Mouse (Mus musculus): Measurements from ENCODE around the gene Gm11437. TPM values are rescaled to one million over a fixed set of nuclear protein-coding genes. Genes with fewer than 3 reads are reported as not detected.

The Gm11437 gene
- polyA plus RNA-seq, 1 experiment = not detected

GRCm38 (mm10) chr11:84179954-84180598, 12.8 kb upstream of the Gm11437 start:
- TF ChIP-seq POLR2A (IDR thresholded peaks at IDR 0.05; ENCODE audit: low read depth, low read length) = peak; percentile 64; the same call in 1 of the 2 replicates
- TF ChIP-seq CTCF (IDR thresholded peaks at IDR 0.05; ENCODE audit: borderline replicate concordance, insufficient read depth, low read length) = no peak
- H3K4me3 ChIP-seq (ENCODE audit: insufficient read depth, low read length) = peak overlapping the region; percentile 98
- H3K4me1 ChIP-seq (ENCODE audit: control insufficient read depth, insufficient read depth, low read length) = peaks cover 7% of the 10 kb centered on the region; the same call in 1 of the 2 replicates
- peak overlapping the region; percentile 60 for H3K27ac ChIP-seq (ENCODE audit: insufficient read depth, low read length)

GRCm38 (mm10) chr11:84179226-84179953, 12.1 kb upstream of the Gm11437 start:
- H3K4me3 ChIP-seq (ENCODE audit: insufficient read depth, low read length) = peak overlapping the region; percentile 98
- H3K27ac ChIP-seq (ENCODE audit: insufficient read depth, low read length) = peak overlapping the region; percentile 60
- no peak for TF ChIP-seq CTCF (IDR thresholded peaks at IDR 0.05; ENCODE audit: borderline replicate concordance, insufficient read depth, low read length)
- peak; percentile 76; the same call in 1 of the 2 replicates for TF ChIP-seq POLR2A (IDR thresholded peaks at IDR 0.05; ENCODE audit: low read depth, low read length)
- peaks cover 7% of the 10 kb centered on the region; the same call in 1 of the 2 replicates for H3K4me1 ChIP-seq (ENCODE audit: control insufficient read depth, insufficient read depth, low read length)

GRCm38 (mm10) chr11:84178571-84178970, 11.3 kb upstream of the Gm11437 start:
- H3K27ac ChIP-seq (ENCODE audit: insufficient read depth, low read length) = no peak overlapping the region
- H3K4me1 ChIP-seq (ENCODE audit: control insufficient read depth, insufficient read depth, low read length) = peaks cover 7% of the 10 kb centered on the region; the same call in 1 of the 2 replicates
- TF ChIP-seq POLR2A (IDR thresholded peaks at IDR 0.05; ENCODE audit: low read depth, low read length) = no peak
- no peak for TF ChIP-seq CTCF (IDR thresholded peaks at IDR 0.05; ENCODE audit: borderline replicate concordance, insufficient read depth, low read length)
- no peak overlapping the region for H3K4me3 ChIP-seq (ENCODE audit: insufficient read depth, low read length)

- Histone ChIP-seq H3K4me1 (ENCODE audit: control insufficient read depth, insufficient read depth, low read length) (no peaks in the 10 kb centered on the region), H3K27ac (ENCODE audit: insufficient read depth, low read length) (no peak overlapping the region), H3K4me3 (ENCODE audit: insufficient read depth, low read length) (no peak overlapping the region)
- TF ChIP-seq POLR2A (IDR thresholded peaks at IDR 0.05; ENCODE audit: low read depth, low read length) = no peak
- no peak for TF ChIP-seq CTCF (IDR thresholded peaks at IDR 0.05; ENCODE audit: borderline replicate concordance, insufficient read depth, low read length)
Measured at GRCm38 (mm10) chr11:84172539-84173435, 5.5 kb upstream of the Gm11437 start.

GRCm38 (mm10) chr11:84168701-84169288, 1.5 kb upstream of the Gm11437 start:
- Histone ChIP-seq H3K4me1 (ENCODE audit: control insufficient read depth, insufficient read depth, low read length) (no peaks in the 10 kb centered on the region), H3K4me3 (ENCODE audit: insufficient read depth, low read length) (no peak overlapping the region)
- peak; percentile 24; the same call in 1 of the 2 replicates for TF ChIP-seq CTCF (IDR thresholded peaks at IDR 0.05; ENCODE audit: borderline replicate concordance, insufficient read depth, low read length)
- no peak for TF ChIP-seq POLR2A (IDR thresholded peaks at IDR 0.05; ENCODE audit: low read depth, low read length)

GRCm38 (mm10) chr11:84164561-84164960, 2.7 kb downstream of the Gm11437 start:
- Histone ChIP-seq H3K4me1 (ENCODE audit: control insufficient read depth, insufficient read depth, low read length) (peaks cover 4% of the 10 kb centered on the region; the same call in 1 of the 2 replicates), H3K27ac (ENCODE audit: insufficient read depth, low read length) (no peak overlapping the region), H3K4me3 (ENCODE audit: insufficient read depth, low read length) (no peak overlapping the region)
- TF ChIP-seq POLR2A (IDR thresholded peaks at IDR 0.05; ENCODE audit: low read depth, low read length) = no peak
- no peak for TF ChIP-seq CTCF (IDR thresholded peaks at IDR 0.05; ENCODE audit: borderline replicate concordance, insufficient read depth, low read length)

More at GRCm38 (mm10) chr11:84168701-84169288, 1.5 kb upstream of the Gm11437 start:
- H3K27ac ChIP-seq (ENCODE audit: insufficient read depth, low read length) = no peak overlapping the region

- H3K4me1 ChIP-seq (ENCODE audit: control insufficient read depth, insufficient read depth, low read length) = peaks cover 4% of the 10 kb centered on the region; the same call in 1 of the 2 replicates
- no peak overlapping the region for H3K27ac ChIP-seq (ENCODE audit: insufficient read depth, low read length)
- H3K4me3 ChIP-seq (ENCODE audit: insufficient read depth, low read length) = no peak overlapping the region
- no peak for TF ChIP-seq CTCF (IDR thresholded peaks at IDR 0.05; ENCODE audit: borderline replicate concordance, insufficient read depth, low read length)
- no peak for TF ChIP-seq POLR2A (IDR thresholded peaks at IDR 0.05; ENCODE audit: low read depth, low read length)
Measured at GRCm38 (mm10) chr11:84164123-84164522, 3.2 kb downstream of the Gm11437 start.

- TF ChIP-seq CTCF (IDR thresholded peaks at IDR 0.05; ENCODE audit: borderline replicate concordance, insufficient read depth, low read length) (no peak), POLR2A (IDR thresholded peaks at IDR 0.05; ENCODE audit: low read depth, low read length) (no peak)
- Histone ChIP-seq H3K4me3 (ENCODE audit: insufficient read depth, low read length) (no peak overlapping the region), H3K27ac (ENCODE audit: insufficient read depth, low read length) (no peak overlapping the region), H3K4me1 (ENCODE audit: control insufficient read depth, insufficient read depth, low read length) (peaks cover 4% of the 10 kb centered on the region; the same call in 1 of the 2 replicates)
Measured at GRCm38 (mm10) chr11:84156535-84157262, 10.6 kb downstream of the Gm11437 start.
